Mouse (Mus musculus) testis, adult 2 months (tissue): Measurements from ENCODE around the gene Wdr81. TPM values are rescaled to one million over a fixed set of nuclear protein-coding genes. Genes with fewer than 3 reads are reported as not detected.

Experiments
- H3K27ac ChIP-seq: fragments of 200-500 bp; 2 replicates; pipeline ENCODE4 v1.5.1; 2012; ENCODE audit warnings: low read depth, low read length; ENCODE audit not compliant: control insufficient read depth, insufficient read depth
- H3K27me3 ChIP-seq: fragments of 200-500 bp; 2 replicates; pipeline ENCODE4 v1.6.1; 2012; ENCODE audit warnings: mild to moderate bottlenecking, low read length, moderate library complexity; ENCODE audit not compliant: control insufficient read depth, insufficient read depth
- H3K36me3 ChIP-seq: fragments of 200-500 bp; 2 replicates; pipeline ENCODE4 v1.6.1; 2012; ENCODE audit warnings: mild to moderate bottlenecking, low read length; ENCODE audit not compliant: control insufficient read depth, insufficient read depth
- H3K4me1 ChIP-seq: fragments of 200-500 bp; 2 replicates; pipeline ENCODE4 v1.6.1; 2012; ENCODE audit warnings: low read length; ENCODE audit not compliant: control insufficient read depth, insufficient read depth
- H3K4me3 ChIP-seq: fragments of 200-500 bp; 2 replicates; pipeline ENCODE4 v1.5.1; 2012; ENCODE audit warnings: low read depth, mild to moderate bottlenecking, low read length, moderate library complexity, mixed read lengths; ENCODE audit not compliant: control insufficient read depth
- CTCF ChIP-seq: fragments of 200-500 bp; IDR thresholded peaks from 2 replicates; pipeline ENCODE4 v1.5.1; 2012; ENCODE audit warnings: low read depth, mild to moderate bottlenecking, inconsistent platforms, low read length, moderate library complexity; ENCODE audit not compliant: control insufficient read depth, insufficient read depth, insufficient replicate concordance
- POLR2A ChIP-seq: fragments of 200-500 bp; IDR thresholded peaks from 2 replicates; pipeline ENCODE4 v1.6.1; 2012; ENCODE audit warnings: low read depth, mild to moderate bottlenecking, inconsistent platforms, low read length, moderate library complexity; ENCODE audit not compliant: control insufficient read depth
- polyA plus RNA-seq: library from polyadenylated mRNA; depleted of rRNA; stranded (reverse); fragments of >200 nt; gene quantifications from 2 replicates; pipeline ENCODE4 v1.2.3, GENCODE M21; 2012

The Wdr81 gene
- polyA plus RNA-seq, 1 experiment = 5.1 TPM

GRCm38 (mm10) chr11:75473376-75473775, 18.9 kb upstream of the Wdr81 start:
- TF ChIP-seq POLR2A (no peak), CTCF (no peak)
- Histone ChIP-seq H3K4me3 (no peak overlapping the region; the same call in 1 of the 2 replicates), H3K27ac (no peak overlapping the region), H3K36me3 (no peaks in the 10 kb centered on the region), H3K4me1 (peaks cover 7% of the 10 kb centered on the region), H3K27me3 (no peaks in the 10 kb centered on the region)

GRCm38 (mm10) chr11:75472469-75473081, 18.1 kb upstream of the Wdr81 start:
- Histone ChIP-seq H3K27ac (no peak overlapping the region), H3K27me3 (no peaks in the 10 kb centered on the region), H3K4me1 (peaks cover 12% of the 10 kb centered on the region), H3K36me3 (no peaks in the 10 kb centered on the region), H3K4me3 (no peak overlapping the region)
- TF ChIP-seq CTCF = no peak
- no peak for TF ChIP-seq POLR2A

- Histone ChIP-seq H3K27me3 (no peaks in the 10 kb centered on the region), H3K4me1 (peaks cover 13% of the 10 kb centered on the region), H3K4me3 (no peak overlapping the region), H3K36me3 (no peaks in the 10 kb centered on the region), H3K27ac (no peak overlapping the region)
- TF ChIP-seq CTCF (no peak), POLR2A (no peak)
These were observed 16.2 kb upstream of the Wdr81 start for GRCm38 (mm10) chr11:75470675-75471074.

GRCm38 (mm10) chr11:75469261-75469660, 14.7 kb upstream of the Wdr81 start:
- Histone ChIP-seq H3K4me3 (no peak overlapping the region), H3K4me1 (peaks cover 16% of the 10 kb centered on the region), H3K27ac (no peak overlapping the region), H3K27me3 (no peaks in the 10 kb centered on the region), H3K36me3 (no peaks in the 10 kb centered on the region)
- no peak for TF ChIP-seq POLR2A
- no peak for TF ChIP-seq CTCF

GRCm38 (mm10) chr11:75468410-75468809, 13.9 kb upstream of the Wdr81 start:
- Histone ChIP-seq H3K27me3 (no peaks in the 10 kb centered on the region), H3K36me3 (no peaks in the 10 kb centered on the region), H3K4me3 (peak overlapping the region; percentile 61), H3K27ac (no peak overlapping the region), H3K4me1 (peaks cover 19% of the 10 kb centered on the region)
- TF ChIP-seq CTCF (no peak), POLR2A (no peak)

GRCm38 (mm10) chr11:75467512-75468215, 13.1 kb upstream of the Wdr81 start:
- Histone ChIP-seq H3K4me3 (peak overlapping the region; percentile 61), H3K36me3 (no peaks in the 10 kb centered on the region), H3K4me1 (peaks cover 24% of the 10 kb centered on the region), H3K27me3 (no peaks in the 10 kb centered on the region), H3K27ac (no peak overlapping the region)
- TF ChIP-seq POLR2A = no peak
- TF ChIP-seq CTCF = no peak

GRCm38 (mm10) chr11:75466731-75467505, 12.4 kb upstream of the Wdr81 start:
- no peak overlapping the region for H3K27ac ChIP-seq
- H3K4me3 ChIP-seq = no peak overlapping the region
- H3K27me3 ChIP-seq = no peaks in the 10 kb centered on the region
- H3K36me3 ChIP-seq = no peaks in the 10 kb centered on the region
- H3K4me1 ChIP-seq = peaks cover 31% of the 10 kb centered on the region
- no peak for TF ChIP-seq CTCF
- no peak for TF ChIP-seq POLR2A
